Mouse (Mus musculus): ENCODE measurements around the gene Eloa. TPM values are rescaled to one million over a fixed set of nuclear protein-coding genes. Genes with fewer than 3 reads are reported as not detected.
A peak's percentile ranks its signal among the peaks of the same experiment; 100 is the strongest.

Eloa gene
- polyA plus RNA-seq, 1 experiment from 2014 or later = 27.5 TPM

GRCm38 (mm10) chr4:136052060-136052459 is 30.5 kb upstream of the Eloa start:
- WGBS = 8% methylated on average over 3 of the region's 3 CpGs
- H3K4me3 ChIP-seq = peak overlapping the region; percentile 95
- peaks cover 33% of the 10 kb centered on the region for H3K36me3 ChIP-seq (replicated peaks)

GRCm38 (mm10) chr4:136050226-136050625 is 28.7 kb upstream of the Eloa start:
- no peak overlapping the region for H3K4me2 ChIP-seq
- peaks cover 35% of the 10 kb centered on the region for H3K36me3 ChIP-seq (replicated peaks)
- no peaks in the 10 kb centered on the region for H3K9me3 ChIP-seq
- 91% methylated on average over 6 of the region's 6 CpGs for WGBS
- no peak overlapping the region for H3K9ac ChIP-seq
- H3K4me3 ChIP-seq = no peak overlapping the region
- no peaks in the 10 kb centered on the region for H3K27me3 ChIP-seq (replicated peaks)
- no peak for ATAC-seq (replicated peaks)
- no peak overlapping the region for H3K27ac ChIP-seq
- peaks cover 21% of the 10 kb centered on the region for H3K4me1 ChIP-seq

More at GRCm38 (mm10) chr4:136052060-136052459, 30.5 kb upstream of the Eloa start:
- Histone ChIP-seq H3K4me1 (peaks cover 21% of the 10 kb centered on the region), H3K9ac (peak overlapping the region; percentile 96), H3K9me3 (no peaks in the 10 kb centered on the region), H3K4me2 (peak overlapping the region; percentile 92), H3K27me3 (replicated peaks) (no peaks in the 10 kb centered on the region), H3K27ac (peak overlapping the region; percentile 86; the same call in 1 of the 2 replicates)
- no peak for ATAC-seq (replicated peaks)

DNA sequence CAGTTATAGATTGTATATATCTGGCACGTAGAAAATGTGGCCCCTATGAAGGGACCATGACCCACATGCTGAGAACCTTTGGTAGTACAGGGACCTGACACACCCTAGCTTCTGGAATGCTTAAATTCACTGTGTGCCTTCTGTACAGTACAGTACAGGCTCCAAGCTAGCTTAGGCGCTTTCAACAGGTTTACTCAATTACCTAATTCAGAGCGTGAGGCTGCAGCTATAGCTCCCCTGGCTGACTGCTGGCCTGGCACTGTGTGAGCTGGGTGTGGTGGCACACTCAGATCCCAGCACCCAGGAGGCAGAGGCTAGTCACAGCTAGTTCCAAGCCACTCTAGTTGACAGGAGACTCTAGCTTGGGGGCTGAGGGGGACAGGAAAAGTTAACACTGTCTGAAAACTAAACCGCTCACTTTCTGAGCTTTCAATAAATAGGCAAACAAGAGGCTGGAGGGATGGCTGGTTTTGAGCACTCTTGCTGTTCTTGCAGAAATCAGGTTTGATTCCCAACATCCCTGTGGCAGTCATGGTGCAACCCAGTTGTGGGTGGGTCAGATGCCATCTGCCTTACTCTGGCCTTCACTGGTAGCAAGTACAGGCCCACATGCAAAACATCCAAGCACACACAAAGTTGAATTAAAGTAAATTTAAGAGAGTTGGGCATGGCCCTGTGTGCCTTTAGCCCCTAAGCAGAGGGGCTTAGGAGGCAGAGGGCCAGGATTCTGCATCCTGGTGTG is 26.9 kb upstream of the Eloa start:
- Histone ChIP-seq H3K4me1 (peaks cover 21% of the 10 kb centered on the region), H3K27me3 (replicated peaks) (no peaks in the 10 kb centered on the region), H3K4me2 (no peak overlapping the region), H3K27ac (no peak overlapping the region), H3K9me3 (no peaks in the 10 kb centered on the region), H3K9ac (no peak overlapping the region), H3K4me3 (no peak overlapping the region), H3K36me3 (replicated peaks) (peaks cover 41% of the 10 kb centered on the region)
- ATAC-seq (replicated peaks) = no peak
- WGBS = 83% methylated on average over 4 of the region's 4 CpGs

DNA sequence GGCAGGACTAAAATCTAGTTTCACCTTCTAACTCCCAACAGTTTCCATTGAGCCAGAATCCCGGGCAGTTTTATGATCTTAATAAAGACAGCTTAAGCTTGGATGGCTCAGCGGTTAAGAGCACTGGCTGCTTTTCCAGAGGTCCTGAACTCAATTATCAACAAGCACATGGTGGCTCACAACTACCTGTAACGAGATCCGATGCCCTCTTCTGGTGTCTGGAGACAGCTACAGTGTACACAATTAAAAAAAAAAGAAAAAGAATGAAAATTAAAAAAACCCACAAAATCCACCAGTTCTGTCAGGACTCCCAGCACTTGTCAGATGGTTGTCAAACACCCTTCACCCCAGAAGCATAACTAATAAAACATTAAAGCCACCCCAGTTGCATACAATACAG is 26.1 kb upstream of the Eloa start:
- WGBS = 47% methylated on average over 4 of the region's 4 CpGs
- H3K9ac ChIP-seq = no peak overlapping the region
- H3K27me3 ChIP-seq (replicated peaks) = no peaks in the 10 kb centered on the region
- H3K4me3 ChIP-seq = no peak overlapping the region
- peaks cover 21% of the 10 kb centered on the region for H3K4me1 ChIP-seq
- no peak for ATAC-seq (replicated peaks)
- H3K9me3 ChIP-seq = no peaks in the 10 kb centered on the region
- no peak overlapping the region for H3K4me2 ChIP-seq
- H3K36me3 ChIP-seq (replicated peaks) = peaks cover 41% of the 10 kb centered on the region
- H3K27ac ChIP-seq = no peak overlapping the region

DNA sequence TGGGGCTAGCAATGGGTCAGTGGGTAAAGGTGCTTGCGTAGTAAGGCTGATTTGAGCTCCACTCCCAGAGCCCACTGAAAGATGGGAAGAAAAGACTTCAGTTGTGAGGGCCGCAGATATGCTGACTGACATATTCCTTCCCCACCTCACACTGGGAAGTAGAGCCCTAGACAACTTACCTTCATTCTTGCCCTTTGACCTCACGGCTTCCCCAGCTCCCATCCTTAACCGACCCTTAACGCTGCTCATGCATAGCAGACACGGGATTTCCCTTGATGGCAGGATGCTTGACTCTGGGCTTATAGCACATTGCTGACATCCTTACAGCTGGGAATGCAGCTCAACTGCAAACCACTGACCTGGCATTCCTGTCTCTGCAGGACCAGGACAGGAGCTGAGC is 25.3 kb upstream of the Eloa start:
- no peaks in the 10 kb centered on the region for H3K9me3 ChIP-seq
- 71% methylated on average over 6 of the region's 6 CpGs for WGBS
- H3K27me3 ChIP-seq (replicated peaks) = no peaks in the 10 kb centered on the region
- H3K4me1 ChIP-seq = peaks cover 16% of the 10 kb centered on the region
- no peak overlapping the region for H3K4me3 ChIP-seq
- no peak overlapping the region for H3K4me2 ChIP-seq
- ATAC-seq (replicated peaks) = no peak
- peaks cover 41% of the 10 kb centered on the region for H3K36me3 ChIP-seq (replicated peaks)
- H3K9ac ChIP-seq = no peak overlapping the region
- no peak overlapping the region for H3K27ac ChIP-seq

DNA sequence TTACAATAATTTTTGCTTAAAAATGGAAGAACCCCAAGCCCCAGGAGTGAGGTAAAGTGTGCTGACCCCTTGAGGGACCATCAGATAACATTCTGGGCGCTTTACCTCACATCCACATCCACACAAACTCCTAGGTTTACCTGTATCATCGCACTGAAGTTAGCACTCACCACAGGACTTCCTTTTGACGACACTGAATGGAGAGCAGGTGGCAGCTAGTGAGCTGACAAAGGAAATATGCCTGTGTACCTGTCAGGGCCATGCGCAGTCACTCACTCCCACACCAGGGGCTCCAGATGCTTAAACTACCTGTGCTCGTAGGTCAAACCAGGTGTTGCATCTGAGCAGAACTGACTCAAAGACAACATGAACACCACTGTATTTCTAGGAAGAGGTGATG is 23.5 kb upstream of the Eloa start:
- ATAC-seq (replicated peaks) = no peak
- no peak overlapping the region for H3K27ac ChIP-seq
- no peaks in the 10 kb centered on the region for H3K27me3 ChIP-seq (replicated peaks)
- no peak overlapping the region for H3K4me2 ChIP-seq
- 88% methylated on average over 5 of the region's 5 CpGs for WGBS
- no peaks in the 10 kb centered on the region for H3K9me3 ChIP-seq
- H3K9ac ChIP-seq = no peak overlapping the region
- H3K36me3 ChIP-seq (replicated peaks) = peaks cover 26% of the 10 kb centered on the region
- no peaks in the 10 kb centered on the region for H3K4me1 ChIP-seq
- H3K4me3 ChIP-seq = no peak overlapping the region

DNA sequence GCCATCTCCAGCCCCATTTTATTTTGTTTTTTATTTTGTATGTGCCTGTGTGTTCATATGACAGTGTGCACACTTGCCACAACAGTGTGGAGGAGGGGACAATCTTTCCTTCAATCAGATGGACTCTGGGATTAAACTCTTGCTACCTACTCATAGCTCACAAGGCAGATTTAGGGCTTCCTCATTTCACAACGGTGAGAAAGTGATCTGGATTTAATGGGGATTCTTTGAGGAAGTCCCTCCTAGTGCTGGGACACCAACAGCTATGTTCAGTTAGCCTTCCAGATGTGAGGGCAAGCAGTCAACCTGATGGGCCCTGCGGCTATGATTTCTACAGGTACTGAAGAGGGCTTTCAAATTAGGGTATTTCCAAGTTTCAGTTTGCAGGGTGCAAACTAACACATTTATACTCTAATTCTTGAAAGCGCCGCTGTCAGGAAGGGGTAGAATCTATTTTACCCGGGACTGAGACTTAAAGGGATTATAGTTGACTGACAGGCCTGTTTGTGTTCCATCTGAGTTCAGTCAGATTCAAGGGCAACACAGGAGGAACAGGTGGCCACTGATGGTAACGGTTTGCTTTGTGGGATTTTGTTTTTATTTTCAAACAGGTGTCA is 22.3 kb upstream of the Eloa start:
- Histone ChIP-seq H3K4me3 (no peak overlapping the region), H3K27ac (no peak overlapping the region), H3K4me1 (no peaks in the 10 kb centered on the region), H3K36me3 (replicated peaks) (peaks cover 14% of the 10 kb centered on the region; the same call in 1 of the 2 replicates), H3K27me3 (replicated peaks) (no peaks in the 10 kb centered on the region), H3K9ac (no peak overlapping the region), H3K9me3 (no peaks in the 10 kb centered on the region), H3K4me2 (no peak overlapping the region)
- 69% methylated on average over 6 of the region's 6 CpGs for WGBS
- ATAC-seq (replicated peaks) = no peak

GRCm38 (mm10) chr4:136035078-136035477 is 13.5 kb upstream of the Eloa start:
- no peak for ATAC-seq (replicated peaks)
- Histone ChIP-seq H3K4me2 (no peak overlapping the region), H3K9ac (no peak overlapping the region), H3K27me3 (replicated peaks) (no peaks in the 10 kb centered on the region), H3K36me3 (replicated peaks) (no peaks in the 10 kb centered on the region), H3K9me3 (no peaks in the 10 kb centered on the region), H3K4me1 (0 out of 2 replicates have a peak, but pooled peaks cover 3% of the 10 kb centered on the region), H3K27ac (no peak overlapping the region), H3K4me3 (no peak overlapping the region)
- 63% methylated on average over 4 of the region's 4 CpGs for WGBS

- H3K27ac ChIP-seq = no peak overlapping the region
- H3K4me1 ChIP-seq = 0 out of 2 replicates have a peak, but pooled peaks cover 3% of the 10 kb centered on the region
- H3K4me2 ChIP-seq = no peak overlapping the region
- no peaks in the 10 kb centered on the region for H3K27me3 ChIP-seq (replicated peaks)
- no peak overlapping the region for H3K4me3 ChIP-seq
- no peaks in the 10 kb centered on the region for H3K36me3 ChIP-seq (replicated peaks)
- ATAC-seq (replicated peaks) = no peak
- 88% methylated on average over 1 of the region's 1 CpGs for WGBS
- H3K9ac ChIP-seq = no peak overlapping the region
- H3K9me3 ChIP-seq = no peaks in the 10 kb centered on the region
These were observed 11.7 kb upstream of the Eloa start for GRCm38 (mm10) chr4:136033231-136033630.

DNA sequence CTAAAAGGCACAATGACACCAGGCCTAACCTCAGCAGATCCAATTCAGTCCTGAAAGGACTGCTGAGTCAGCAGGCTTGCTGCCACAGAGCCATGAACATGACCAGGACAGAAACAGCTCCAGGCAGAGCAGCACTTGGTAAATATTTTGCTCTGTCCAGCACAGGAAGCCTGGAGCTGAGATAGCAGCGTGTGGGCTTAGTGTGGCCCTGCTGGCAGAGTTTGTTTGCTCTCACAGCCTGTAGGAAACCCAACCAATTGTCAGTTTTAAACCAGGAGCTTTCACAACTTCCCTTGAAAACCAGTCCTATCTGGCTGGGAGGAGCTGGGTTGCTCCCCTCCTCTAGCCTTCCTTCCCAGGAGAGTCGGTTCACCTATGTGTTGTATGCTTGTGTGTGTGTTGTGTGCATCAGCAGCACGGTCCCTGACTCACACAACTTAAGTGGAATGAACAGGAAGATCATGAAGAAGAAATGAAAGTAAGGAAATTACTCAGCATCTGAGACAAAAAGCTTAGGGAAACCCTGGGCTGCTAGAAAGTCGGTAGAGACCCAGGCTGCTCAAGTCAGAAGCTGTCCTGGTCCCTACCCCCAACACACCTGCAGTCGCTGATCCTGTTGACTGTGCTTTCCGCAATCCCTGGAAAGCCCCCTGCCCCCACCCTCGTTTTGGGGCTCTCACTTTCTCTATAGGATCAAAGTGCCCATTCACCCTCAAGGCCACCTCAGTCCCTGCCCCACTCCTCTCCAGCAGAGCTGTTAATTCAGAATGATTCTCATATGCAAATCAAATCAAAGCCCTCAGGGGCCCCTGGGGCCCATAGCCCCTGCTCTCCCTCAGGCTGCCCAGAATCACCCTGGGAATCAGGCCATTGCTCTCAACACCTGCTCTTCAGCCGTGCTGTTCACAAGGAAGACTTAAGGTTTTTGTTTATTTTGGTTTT is 9.7 kb upstream of the Eloa start:
- no peak overlapping the region for H3K9ac ChIP-seq
- no peaks in the 10 kb centered on the region for H3K9me3 ChIP-seq
- no peaks in the 10 kb centered on the region for H3K36me3 ChIP-seq (replicated peaks)
- H3K4me3 ChIP-seq = no peak overlapping the region
- no peak overlapping the region for H3K27ac ChIP-seq
- WGBS = 6% methylated on average over 8 of the region's 8 CpGs
- H3K27me3 ChIP-seq (replicated peaks) = no peaks in the 10 kb centered on the region
- ATAC-seq (replicated peaks) = no peak
- 0 out of 2 replicates have a peak, but pooled peaks cover 3% of the 10 kb centered on the region for H3K4me1 ChIP-seq
- no peak overlapping the region for H3K4me2 ChIP-seq

GRCm38 (mm10) chr4:136028689-136029088 is 7.1 kb upstream of the Eloa start:
- 89% methylated on average over 5 of the region's 5 CpGs for WGBS
- H3K4me3 ChIP-seq = no peak overlapping the region
- ATAC-seq (replicated peaks) = no peak

DNA sequence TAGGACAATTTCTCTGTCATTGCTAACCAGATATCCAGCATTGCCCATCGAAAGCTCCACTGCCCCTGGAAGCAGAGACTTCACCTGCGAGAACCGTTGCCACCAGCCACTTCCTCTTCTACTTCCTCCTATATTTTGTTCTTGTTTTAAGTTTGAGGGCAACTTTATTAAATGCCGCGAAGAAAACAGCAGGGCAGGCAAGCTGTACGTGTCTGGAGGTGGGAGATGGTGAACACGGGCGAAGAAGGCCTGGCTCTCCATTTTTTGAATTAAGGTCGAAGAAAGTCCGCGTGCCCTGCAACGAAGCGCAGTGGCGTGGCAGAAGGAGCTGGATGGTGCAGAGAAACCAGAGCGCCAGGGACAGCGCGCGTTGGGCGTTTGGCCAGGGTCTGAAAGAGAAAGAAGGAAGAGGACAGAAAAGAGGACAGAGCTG is 6.6 kb upstream of the Eloa start:
- Histone ChIP-seq H3K27ac (no peak overlapping the region), H3K27me3 (replicated peaks) (no peaks in the 10 kb centered on the region), H3K36me3 (replicated peaks) (no peaks in the 10 kb centered on the region), H3K9ac (no peak overlapping the region), H3K4me1 (0 out of 2 replicates have a peak, but pooled peaks cover 3% of the 10 kb centered on the region), H3K4me3 (no peak overlapping the region), H3K9me3 (no peaks in the 10 kb centered on the region), H3K4me2 (no peak overlapping the region)
- WGBS = 87% methylated on average over 19 of the region's 19 CpGs
- no peak for ATAC-seq (replicated peaks)

More at GRCm38 (mm10) chr4:136028689-136029088, 7.1 kb upstream of the Eloa start:
- no peaks in the 10 kb centered on the region for H3K9me3 ChIP-seq
- no peak overlapping the region for H3K4me2 ChIP-seq
- no peak overlapping the region for H3K27ac ChIP-seq
- no peaks in the 10 kb centered on the region for H3K27me3 ChIP-seq (replicated peaks)
- 0 out of 2 replicates have a peak, but pooled peaks cover 3% of the 10 kb centered on the region for H3K4me1 ChIP-seq
- H3K9ac ChIP-seq = no peak overlapping the region
- H3K36me3 ChIP-seq (replicated peaks) = no peaks in the 10 kb centered on the region
